Mouse (Mus musculus): Measurements from ENCODE around the gene Trim41.

DNA sequence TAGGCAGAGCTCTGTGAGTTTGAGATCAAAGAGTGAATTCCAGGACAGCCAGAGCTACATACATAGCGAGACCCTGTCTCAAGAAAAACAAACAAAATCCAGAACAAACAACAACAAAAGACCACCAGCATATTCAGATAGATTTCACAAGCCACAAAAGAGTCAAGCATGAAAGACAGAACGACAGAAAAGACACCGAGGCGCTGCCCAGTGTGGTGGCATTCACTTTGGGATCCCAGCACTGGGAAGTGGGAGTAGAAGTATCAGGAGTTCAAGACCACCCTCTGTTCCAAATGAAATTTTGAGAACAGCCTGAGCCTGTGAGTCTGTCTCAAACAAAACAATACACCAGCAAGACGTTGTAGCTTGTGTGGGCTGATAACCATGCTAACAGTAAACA is 29.7 kb upstream of the Trim41 start:
- TF ChIP-seq GATA1 (IDR thresholded peaks at IDR 0.05; ENCODE audit: low read length) (no peak), TAL1 (IDR thresholded peaks at IDR 0.05; ENCODE audit: low read length) (no peak)

Data from erythroblast, embryonic 14.5 days (primary cell).